In the genomic region with DNA sequence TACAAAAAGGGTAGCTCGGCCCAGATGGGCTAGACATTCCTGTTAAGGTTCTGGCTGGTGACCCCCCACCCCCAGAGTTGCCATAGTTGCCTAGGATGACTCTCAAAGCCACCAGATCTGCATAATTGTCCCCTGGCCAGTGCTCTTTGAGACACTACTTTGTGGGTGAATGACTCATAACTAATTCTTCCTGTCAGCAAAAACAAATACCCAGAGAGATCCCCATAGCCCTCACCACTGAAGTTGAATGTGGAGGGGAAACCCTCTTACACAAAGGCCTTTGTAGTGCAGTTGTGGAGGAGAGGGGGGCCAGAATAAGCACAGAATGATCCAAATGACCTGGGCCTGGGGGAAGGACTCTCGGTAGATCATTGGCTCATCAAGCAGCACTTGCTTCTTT, we compare ENCODE assay signal across 12 mouse cellular contexts. TPM values are rescaled to one million over a fixed set of nuclear protein-coding genes. Genes with fewer than 3 reads are reported as not detected.
DNase-seq lines count a peak whose midpoint lies in the region; ATAC-seq and TF ChIP-seq lines count a peak whose summit lies in the region.
"Had no signal": no experiment of that assay in that cellular context is flagged by ENCODE, and none has a peak within 500 bp of the region (broad histone marks: within the 10 kb centered on the region; RNA-seq: fewer than 3 reads in every experiment).

No protein-coding gene starts in this region.

- peak; percentile 22 for DNase-seq in lung, postnatal 10 days
- DNase-seq in lung, adult 2 months = no peak
- peak; percentile 47 for DNase-seq in embryo, embryonic 10.5 days (ENCODE audit: low spot score)
- DNase-seq in cerebellum, adult 8-10 months = no peak
- DNase-seq in gastrocnemius, postnatal 10 days = no peak
- DNase-seq: thymus, postnatal 36 days had no signal

- no peak overlapping the region for H3K4me2 ChIP-seq in stomach, embryonic 16.5 days (ENCODE audit: low read depth, low read length)
- H3K4me2 ChIP-seq: forebrain, embryonic 13.5 days had no signal

- ATAC-seq in stomach, embryonic 16.5 days (ENCODE audit: insufficient read depth, low FRiP score) = peak; percentile 43; the same call in 1 of the 2 replicates
- ATAC-seq: forebrain, embryonic 13.5 days had no signal

- H3K4me3 ChIP-seq in lung, adult 2 months (replicated peaks; ENCODE audit: extremely low read depth, low read depth, low read length) = no peak overlapping the region
- H3K4me3 ChIP-seq in macrophage (ENCODE audit: inconsistent target) = no peak overlapping the region
- no peak overlapping the region for H3K4me3 ChIP-seq in stomach, embryonic 16.5 days (replicated peaks; ENCODE audit: low read length)
- H3K4me3 ChIP-seq: forebrain, embryonic 13.5 days had no signal

- no peak for TF ChIP-seq CTCF in lung, adult 2 months (IDR thresholded peaks at IDR 0.05; ENCODE audit: insufficient read depth, low read length)

- no peak overlapping the region for H3K9ac ChIP-seq in stomach, embryonic 16.5 days (ENCODE audit: low read length)
- H3K9ac ChIP-seq: forebrain, embryonic 13.5 days had no signal

- 27% methylated on average over 2 of the region's 2 CpGs for WGBS in lung, adult 2 months
- WGBS in macrophage (ENCODE audit: missing documents) = 15% methylated on average over 2 of the region's 2 CpGs
- WGBS in stomach, embryonic 16.5 days = 32% methylated on average over 2 of the region's 2 CpGs

- H3K79me2 ChIP-seq in macrophage (ENCODE audit: inconsistent target) = no peaks in the 10 kb centered on the region

- peak overlapping the region; percentile 61 for H3K27ac ChIP-seq in macrophage
- peak overlapping the region; percentile 28; the same call in 1 of the 2 replicates for H3K27ac ChIP-seq in stomach, embryonic 16.5 days (ENCODE audit: low read length)
- H3K27ac ChIP-seq: forebrain, embryonic 13.5 days had no signal

- no peaks in the 10 kb centered on the region for H3K36me3 ChIP-seq in macrophage (ENCODE audit: inconsistent target)
- H3K36me3 ChIP-seq in stomach, embryonic 16.5 days (ENCODE audit: control insufficient read depth, insufficient read depth, low read length) = no peaks in the 10 kb centered on the region

- H3K4me1 ChIP-seq in lung, adult 2 months (ENCODE audit: control insufficient read depth, insufficient read depth, low read length) = peaks cover 3% of the 10 kb centered on the region
- H3K4me1 ChIP-seq in stomach, embryonic 16.5 days (ENCODE audit: control insufficient read depth, insufficient read depth, low read length) = no peaks in the 10 kb centered on the region
- H3K4me1 ChIP-seq: forebrain, embryonic 13.5 days had no signal

- TF ChIP-seq POLR2A in lung, adult 2 months (IDR thresholded peaks at IDR 0.05; ENCODE audit: borderline replicate concordance, extremely low read depth, low read depth, low read length) = no peak

- H3K27me3 ChIP-seq in stomach, embryonic 16.5 days (ENCODE audit: control insufficient read depth, insufficient read depth, low read length) = no peaks in the 10 kb centered on the region
- H3K27me3 ChIP-seq: forebrain, embryonic 13.5 days had no signal

- no peaks in the 10 kb centered on the region for H3K9me3 ChIP-seq in stomach, embryonic 16.5 days (replicated peaks; ENCODE audit: control insufficient read depth, low read length)
- H3K9me3 ChIP-seq: forebrain, embryonic 13.5 days had no signal

RNA-seq across cellular contexts. Expression of gene Calml3, which starts 21.6 kb away (rescaled TPM):
- polyA plus RNA-seq in lung, adult 2 months (2012; rRNA removed) = 3.6 and 81.6 TPM in 2 replicates
- not detected for total RNA-seq in macrophage (2018; cell fraction: chromatin; rRNA removed)
- total RNA-seq in macrophage (2018; cell fraction: cytosol; rRNA removed) = not detected
- not detected for total RNA-seq in macrophage (2018; cell fraction: nucleus; rRNA removed)
- not detected in 3 replicates for polyA plus RNA-seq in macrophage (2018)
- 25.1 and 40.9 TPM in 2 replicates for polyA plus RNA-seq in stomach, embryonic 16.5 days (2015; fragmentation: Nextera tagmentation; extraction: Ambion mirVana)
- total RNA-seq in gastrocnemius, postnatal 10 days (2021) = not detected
- total RNA-seq: megakaryocyte-erythroid progenitor cell, adult 5-6 weeks had no signal
- polyA plus RNA-seq: forebrain, embryonic 13.5 days had no signal

RNA-seq across cellular contexts. Expression of gene Calm4, which starts 55.1 kb away (rescaled TPM):
- 56.0 TPM in 1 of 2 replicates, not detected in the other for polyA plus RNA-seq in lung, adult 2 months (2012; rRNA removed)
- not detected for total RNA-seq in macrophage (2018; cell fraction: chromatin; rRNA removed)
- total RNA-seq in macrophage (2018; cell fraction: cytosol; rRNA removed) = not detected
- total RNA-seq in macrophage (2018; cell fraction: nucleus; rRNA removed) = not detected
- not detected in 3 replicates for polyA plus RNA-seq in macrophage (2018)
- 1.9 and 2.1 TPM in 2 replicates for polyA plus RNA-seq in stomach, embryonic 16.5 days (2015; fragmentation: Nextera tagmentation; extraction: Ambion mirVana)
- not detected for total RNA-seq in gastrocnemius, postnatal 10 days (2021)
- total RNA-seq: megakaryocyte-erythroid progenitor cell, adult 5-6 weeks had no signal
- polyA plus RNA-seq: forebrain, embryonic 13.5 days; kidney, embryonic 14.5 days; limb, embryonic 11.5 days had no signal

Comparison
In these comparisons a context has a peak if more than half of its experiments do, and no peak if none do; other contexts are left out.
1. DNase-seq: peak in lung, postnatal 10 days (single experiment) and embryo, embryonic 10.5 days (single experiment); none in lung, adult 2 months (single experiment), cerebellum, adult 8-10 months (single experiment) and gastrocnemius, postnatal 10 days (single experiment).